Mouse (Mus musculus) C2C12 (cell line): ENCODE results near the gene Tsen15. TPM values are rescaled to one million over a fixed set of nuclear protein-coding genes. Genes with fewer than 3 reads are reported as not detected.

Experiments used
- H3K27me3 ChIP-seq: one replicate; pipeline ENCODE4 v1.6.1; 2011; ENCODE audit not compliant: control insufficient read depth, insufficient read depth, insufficient read length
- H3K36me3 ChIP-seq: one replicate; pipeline ENCODE4 v1.6.1; 2011; ENCODE audit not compliant: control insufficient read depth, insufficient read depth
- H3K4me3 ChIP-seq: one replicate; pipeline ENCODE4 v1.5.1; 2011; ENCODE audit warnings: mild to moderate bottlenecking, control low read depth; ENCODE audit not compliant: poor library complexity, insufficient read depth, severe bottlenecking
- H3K79me2 ChIP-seq: one replicate; pipeline ENCODE4 v1.6.1; 2011; ENCODE audit not compliant: control insufficient read depth, insufficient read depth
- H3K79me3 ChIP-seq: one replicate; pipeline ENCODE4 v1.6.1; 2011; ENCODE audit warnings: low read depth, control low read depth
- H3ac ChIP-seq: one replicate; pipeline ENCODE3; 2011; ENCODE audit warnings: low read depth; ENCODE audit not compliant: control insufficient read depth, insufficient read length
- CEBPB ChIP-seq: IDR thresholded peaks from one replicate; pipeline ENCODE4 v1.6.1; 2011; ENCODE audit warnings: low read depth, mild to moderate bottlenecking, control low read depth, moderate library complexity
- CTCF ChIP-seq: IDR thresholded peaks from one replicate; pipeline ENCODE4 v1.5.1; 2011; ENCODE audit not compliant: control insufficient read depth, insufficient read depth, insufficient read length
- FOSL1 ChIP-seq: IDR thresholded peaks from one replicate; pipeline ENCODE4 v1.8.0; 2011; ENCODE audit warnings: mild to moderate bottlenecking, low read length; ENCODE audit not compliant: poor library complexity, insufficient read depth, severe bottlenecking
- MAX ChIP-seq: IDR thresholded peaks from one replicate; pipeline ENCODE4 v1.6.1; 2011; ENCODE audit warnings: mild to moderate bottlenecking, control low read depth
- MYOD1 ChIP-seq: IDR thresholded peaks from one replicate; pipeline ENCODE4 v1.6.1; 2011; ENCODE audit warnings: low read depth; ENCODE audit not compliant: control insufficient read depth, insufficient read length
- MYOG ChIP-seq: IDR thresholded peaks from one replicate; pipeline ENCODE4 v1.6.1; 2011; ENCODE audit not compliant: control insufficient read depth, insufficient read length; ENCODE audit errors: extremely low read depth
- USF1 ChIP-seq: IDR thresholded peaks from one replicate; pipeline ENCODE4 v1.6.1; 2011; ENCODE audit warnings: low read depth, mild to moderate bottlenecking, control low read depth, moderate library complexity
- polyA plus RNA-seq: library from polyadenylated mRNA; unstranded; fragments of >200 nt; fragmentation: generic; extraction: Trizol; gene quantifications from one replicate; pipeline ENCODE4 v1.2.1, GENCODE M21; 2012; ENCODE audit warnings: missing spikeins

The Tsen15 gene
- polyA plus RNA-seq, 1 experiment: 31.4 TPM

- no peak overlapping the region for H3ac ChIP-seq
- H3K36me3 ChIP-seq: no peaks in the 10 kb centered on the region
- peaks cover 13% of the 10 kb centered on the region for H3K27me3 ChIP-seq
- TF ChIP-seq FOSL1: no peak
- no peak for TF ChIP-seq USF1
- TF ChIP-seq CEBPB: no peak
- TF ChIP-seq MYOD1: no peak
- TF ChIP-seq CTCF: no peak
- no peak for TF ChIP-seq MAX
- TF ChIP-seq MYOG: no peak
- no peaks in the 10 kb centered on the region for H3K79me3 ChIP-seq
- no peak overlapping the region for H3K4me3 ChIP-seq
- H3K79me2 ChIP-seq: no peaks in the 10 kb centered on the region
Observed at GRCm38 (mm10) chr1:152410657-152411056, 24.2 kb upstream of the Tsen15 start.

GRCm38 (mm10) chr1:152409356-152409755 is 22.9 kb upstream of the Tsen15 start:
- Histone ChIP-seq H3K79me3 (no peaks in the 10 kb centered on the region), H3K27me3 (peaks cover 7% of the 10 kb centered on the region), H3ac (no peak overlapping the region), H3K79me2 (no peaks in the 10 kb centered on the region), H3K4me3 (no peak overlapping the region), H3K36me3 (no peaks in the 10 kb centered on the region)
- TF ChIP-seq MYOD1 (no peak), CEBPB (no peak), CTCF (no peak), USF1 (no peak), MYOG (no peak), MAX (no peak), FOSL1 (no peak)

- Histone ChIP-seq H3ac (no peak overlapping the region), H3K27me3 (peaks cover 10% of the 10 kb centered on the region), H3K79me2 (no peaks in the 10 kb centered on the region), H3K36me3 (no peaks in the 10 kb centered on the region), H3K4me3 (no peak overlapping the region), H3K79me3 (no peaks in the 10 kb centered on the region)
- TF ChIP-seq FOSL1 (no peak), CTCF (no peak), CEBPB (no peak), MYOD1 (no peak), USF1 (no peak), MYOG (no peak), MAX (no peak)
Observed at GRCm38 (mm10) chr1:152407021-152407946, 20.8 kb upstream of the Tsen15 start.

GRCm38 (mm10) chr1:152400556-152401540 is 14.4 kb upstream of the Tsen15 start:
- Histone ChIP-seq H3ac (no peak overlapping the region), H3K36me3 (no peaks in the 10 kb centered on the region), H3K79me3 (no peaks in the 10 kb centered on the region), H3K79me2 (no peaks in the 10 kb centered on the region), H3K27me3 (peaks cover 23% of the 10 kb centered on the region), H3K4me3 (no peak overlapping the region)
- no peak for TF ChIP-seq CEBPB
- no peak for TF ChIP-seq MYOD1
- no peak for TF ChIP-seq MYOG
- TF ChIP-seq USF1: no peak
- TF ChIP-seq CTCF: no peak
- no peak for TF ChIP-seq MAX
- no peak for TF ChIP-seq FOSL1

- Histone ChIP-seq H3K79me2 (no peaks in the 10 kb centered on the region), H3K79me3 (no peaks in the 10 kb centered on the region), H3K4me3 (no peak within 1 kb of the TSS), H3K36me3 (no peaks in the 10 kb centered on the region), H3ac (no peak within 1 kb of the TSS), H3K27me3 (peaks cover 23% of the 10 kb centered on the region)
- TF ChIP-seq USF1 (no peak), MYOD1 (no peak), MAX (no peak), FOSL1 (no peak), MYOG (no peak), CEBPB (no peak), CTCF (no peak)
Observed at GRCm38 (mm10) chr1:152399790-152400555, 13.5 kb upstream of the Tsen15 start, which contains the start of gene Colgalt2. Gene Colgalt2, plus strand, starts transcription at chr1:152399830.
